Mouse (Mus musculus) intestine, embryonic 16.5 days (tissue): ENCODE measurements at regions not wholly inside any gene's neighbourhood (a gene's known extent, or its start where the extent isn't known, plus 50 kb on each side); places are given as distances from the start of the nearest gene placed in this dataset.

Experiments used
- ATAC-seq: fragments of 200-750 bp; cut with Nextera tagmentation; 2 replicates; pipeline ENCODE4 v1.8.0; 2017; ENCODE audit warnings: moderate TSS enrichment, moderate library complexity
- H3K27ac ChIP-seq: fragments of 300-500 bp; sonication (generic); 2 replicates; pipeline ENCODE4 v1.5.1; 2014; ENCODE audit warnings: mild to moderate bottlenecking, low read length
- H3K27me3 ChIP-seq: fragments of 300-500 bp; sonication (generic); replicated peaks from 2 replicates; pipeline ENCODE4 v1.6.1; 2014; ENCODE audit warnings: low read length, control low read depth, mixed read lengths; ENCODE audit not compliant: control insufficient read depth, insufficient read depth
- H3K36me3 ChIP-seq: fragments of 300-500 bp; sonication (generic); 2 replicates; pipeline ENCODE4 v1.6.1; 2014; ENCODE audit warnings: low read length, control low read depth; ENCODE audit not compliant: control insufficient read depth, insufficient read depth
- H3K4me1 ChIP-seq: fragments of 300-500 bp; sonication (generic); 2 replicates; pipeline ENCODE4 v1.6.1; 2014; ENCODE audit warnings: low read length, control low read depth, mixed read lengths; ENCODE audit not compliant: control insufficient read depth, insufficient read depth
- H3K4me2 ChIP-seq: fragments of 300-500 bp; sonication (generic); 2 replicates; pipeline ENCODE4 v1.6.1; 2014; ENCODE audit warnings: low read depth, low read length, control low read depth
- H3K4me3 ChIP-seq: fragments of 300-500 bp; sonication (generic); 2 replicates; pipeline ENCODE4 v1.5.1; 2014; ENCODE audit warnings: mild to moderate bottlenecking, low read length
- H3K9ac ChIP-seq: fragments of 300-500 bp; sonication (generic); 2 replicates; pipeline ENCODE4 v1.6.1; 2014; ENCODE audit warnings: low read depth, low read length
- H3K9me3 ChIP-seq: fragments of 300-500 bp; sonication (generic); 2 replicates; pipeline ENCODE4 v1.6.1; 2016; ENCODE audit warnings: low read length, control low read depth; ENCODE audit not compliant: control insufficient read depth
- WGBS: fragments of 180-500 bp; shearing (Covaris S2); extraction: QIAGEN DNeasy Blood & Tissue Kit; methylation state at CpG from one replicate; pipeline ENCODE4 v1.1.7; 2014; 5-methylcytosine and 5-hydroxymethylcytosine counted together

DNA sequence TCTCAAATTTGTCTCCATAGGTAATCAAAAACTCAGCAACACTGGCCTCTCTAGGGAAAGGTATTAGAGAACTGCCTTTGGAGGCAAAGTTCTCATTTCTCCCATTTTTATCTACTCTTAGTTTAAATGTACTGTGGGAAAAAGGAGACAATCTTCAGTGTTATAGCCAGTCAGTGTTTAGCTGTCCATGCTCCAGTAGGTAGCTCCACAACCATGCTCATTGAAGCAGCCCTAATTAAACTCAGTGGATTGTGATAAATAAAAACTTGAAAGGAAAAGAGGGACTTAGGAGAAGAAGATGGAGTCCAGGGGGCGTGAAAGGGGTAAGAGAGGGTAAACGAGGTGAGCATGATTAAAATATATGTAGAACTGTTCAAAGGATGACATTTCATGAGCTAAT is 946.3 kb upstream of the Got2 start:
- H3K27ac ChIP-seq = no peak overlapping the region
- WGBS = 72% methylated on average over 2 of the region's 2 CpGs
- H3K4me1 ChIP-seq = no peaks in the 10 kb centered on the region
- H3K4me3 ChIP-seq = no peak overlapping the region
- no peak for ATAC-seq
- no peaks in the 10 kb centered on the region for H3K36me3 ChIP-seq
- no peaks in the 10 kb centered on the region for H3K27me3 ChIP-seq
- no peak overlapping the region for H3K9ac ChIP-seq
- no peaks in the 10 kb centered on the region for H3K9me3 ChIP-seq
- H3K4me2 ChIP-seq = no peak overlapping the region

DNA sequence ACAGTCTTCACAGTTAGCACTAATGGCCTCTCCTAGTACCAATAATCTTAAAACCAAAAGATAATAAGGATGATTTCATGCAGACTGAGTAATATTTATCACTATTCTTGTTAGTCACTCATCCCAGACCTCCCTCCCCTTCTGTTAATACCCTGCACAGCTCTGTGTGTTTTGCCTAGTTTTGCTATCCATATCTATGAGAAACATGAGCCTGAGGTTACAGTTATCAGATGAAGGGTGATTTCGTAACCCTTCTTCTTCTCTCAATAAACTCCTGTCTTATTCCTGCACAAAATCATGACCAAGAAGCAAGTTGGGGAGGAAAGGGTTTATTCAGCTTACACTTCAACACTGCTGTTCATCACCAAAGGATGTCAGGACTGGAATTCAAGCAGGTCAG is 940.9 kb upstream of the Got2 start:
- Histone ChIP-seq H3K4me2 (no peak overlapping the region), H3K9me3 (no peaks in the 10 kb centered on the region), H3K27me3 (no peaks in the 10 kb centered on the region), H3K4me3 (no peak overlapping the region), H3K27ac (no peak overlapping the region), H3K9ac (no peak overlapping the region), H3K4me1 (no peaks in the 10 kb centered on the region), H3K36me3 (no peaks in the 10 kb centered on the region)
- WGBS = 95% methylated on average over 1 of the region's 1 CpGs
- ATAC-seq = no peak

DNA sequence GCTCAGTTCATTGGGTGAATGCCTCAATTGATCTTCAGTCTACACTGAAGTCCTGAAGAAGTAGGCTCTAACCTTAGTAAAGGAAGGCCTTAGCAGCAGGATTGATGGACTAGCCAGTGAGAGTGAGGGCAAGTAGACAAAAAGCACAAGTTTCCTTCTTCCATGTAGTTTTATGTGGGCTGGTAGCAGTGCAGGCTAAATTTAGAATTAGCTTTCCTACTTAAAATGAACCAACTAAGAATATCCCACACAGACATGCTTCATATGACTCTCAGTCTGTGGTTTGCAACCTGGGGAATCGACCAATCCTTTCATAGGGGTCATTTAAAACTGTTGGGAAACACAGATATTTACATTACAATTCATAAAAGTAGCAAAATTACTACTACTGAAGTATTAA is 922.2 kb upstream of the Got2 start:
- no peak overlapping the region for H3K27ac ChIP-seq
- 83% methylated on average over 1 of the region's 1 CpGs for WGBS

More for the DNA sequence above, 922.2 kb upstream of the Got2 start:
- Histone ChIP-seq H3K9ac (no peak overlapping the region), H3K36me3 (no peaks in the 10 kb centered on the region), H3K4me2 (no peak overlapping the region), H3K4me1 (no peaks in the 10 kb centered on the region), H3K27me3 (no peaks in the 10 kb centered on the region), H3K4me3 (no peak overlapping the region), H3K9me3 (no peaks in the 10 kb centered on the region)
- ATAC-seq = no peak
